Mouse (Mus musculus): ENCODE results near the gene Vmn2r74.

The Vmn2r74 gene

DNA sequence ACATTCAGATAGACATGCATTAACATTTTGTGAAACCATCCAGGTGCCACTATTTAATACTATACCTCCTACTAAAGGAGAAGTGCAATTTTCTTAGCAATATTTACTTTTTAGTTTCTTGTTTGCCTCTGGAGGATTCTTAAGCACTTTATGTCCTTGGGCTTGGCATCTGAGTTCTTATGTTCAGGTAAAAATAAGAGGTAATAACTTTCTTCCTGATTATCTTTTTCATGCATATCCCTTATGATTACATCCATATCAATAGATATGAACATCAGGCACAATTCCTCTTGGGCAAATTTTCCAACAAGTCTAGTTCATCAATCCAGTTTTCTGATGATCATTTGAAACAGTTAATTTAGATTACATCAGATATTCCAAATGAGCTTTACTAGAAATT lies at the start of gene Vmn2r74:
Gene Vmn2r74 (minus strand): TSS at position 101 of the 400 bp plus-strand sequence.
- DNase-seq (ENCODE audit: low spot score), result no peak

DNA sequence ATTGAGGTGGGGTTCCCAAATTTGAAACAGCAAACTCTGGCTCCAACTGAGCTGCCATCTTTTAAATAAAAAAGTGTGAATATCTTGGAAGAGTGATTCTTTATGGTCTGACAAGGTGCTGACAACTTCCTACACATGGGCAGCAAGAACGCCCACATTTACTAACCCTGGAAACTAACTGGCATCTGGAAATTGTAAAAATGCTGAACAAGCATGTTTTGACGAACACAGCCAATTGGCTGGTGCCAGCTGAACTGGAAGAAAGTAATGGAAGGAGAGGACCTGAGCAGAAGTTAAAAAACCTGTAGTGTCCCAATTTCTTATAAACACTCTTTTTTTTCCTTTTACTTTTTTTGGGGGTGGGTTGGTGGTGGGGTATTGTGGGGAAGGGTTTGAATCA lies 46.1 kb upstream of the Vmn2r74 start:
- DNase-seq (ENCODE audit: low spot score), result no peak
